Mouse (Mus musculus) liver, adult 10 weeks (tissue): Measurements from ENCODE around the gene Eid1. TPM values are rescaled to one million over a fixed set of nuclear protein-coding genes. Genes with fewer than 3 reads are reported as not detected.

Source experiments
- polyA plus RNA-seq: library from polyadenylated mRNA; stranded (reverse); fragments of 350-450 nt; fragmentation: Illumina TruSeq; extraction: RNeasy Lipid Tissue Mini Kit (QIAGEN cat#74804); gene quantifications from one replicate; pipeline ENCODE4 v1.2.3, GENCODE M21; 2014; ENCODE audit warnings: low read depth, low replicate concordance

Eid1 gene
- polyA plus RNA-seq: 31.0 TPM

DNA sequence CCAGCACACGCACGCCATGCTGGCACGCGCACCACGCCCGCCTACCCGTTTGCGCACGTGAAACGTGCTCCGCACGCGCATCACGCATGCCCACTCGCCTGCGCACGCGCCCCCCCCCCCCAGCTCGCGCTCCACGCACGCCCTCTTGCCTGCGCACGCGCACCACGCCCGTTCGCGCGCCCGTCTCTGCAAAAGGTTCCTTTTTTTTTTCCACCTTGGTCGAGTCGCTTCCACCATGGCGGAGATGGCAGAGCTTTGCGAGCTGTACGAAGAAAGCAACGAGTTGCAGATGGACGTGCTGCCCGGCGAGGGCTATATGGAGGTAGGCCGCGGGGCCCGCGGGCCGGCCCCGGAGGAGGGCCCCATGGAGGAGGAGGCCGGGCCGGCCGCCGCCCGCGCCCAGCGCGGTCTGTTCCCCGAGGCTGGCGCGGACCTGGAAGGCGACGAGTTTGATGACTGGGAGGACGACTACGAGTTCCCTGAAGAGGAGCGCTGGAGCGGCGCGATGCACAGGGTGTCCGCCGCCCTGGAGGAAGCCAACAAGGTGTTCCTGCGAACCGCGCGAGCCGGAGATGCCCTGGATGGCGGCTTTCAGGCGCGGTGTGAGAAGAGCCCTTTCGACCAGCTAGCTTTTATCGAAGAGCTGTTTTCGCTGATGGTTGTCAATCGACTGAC, at the start of gene Eid1:
TSS of gene Eid1 (plus strand) at position 139 of the 675 bp plus-strand sequence.

DNA sequence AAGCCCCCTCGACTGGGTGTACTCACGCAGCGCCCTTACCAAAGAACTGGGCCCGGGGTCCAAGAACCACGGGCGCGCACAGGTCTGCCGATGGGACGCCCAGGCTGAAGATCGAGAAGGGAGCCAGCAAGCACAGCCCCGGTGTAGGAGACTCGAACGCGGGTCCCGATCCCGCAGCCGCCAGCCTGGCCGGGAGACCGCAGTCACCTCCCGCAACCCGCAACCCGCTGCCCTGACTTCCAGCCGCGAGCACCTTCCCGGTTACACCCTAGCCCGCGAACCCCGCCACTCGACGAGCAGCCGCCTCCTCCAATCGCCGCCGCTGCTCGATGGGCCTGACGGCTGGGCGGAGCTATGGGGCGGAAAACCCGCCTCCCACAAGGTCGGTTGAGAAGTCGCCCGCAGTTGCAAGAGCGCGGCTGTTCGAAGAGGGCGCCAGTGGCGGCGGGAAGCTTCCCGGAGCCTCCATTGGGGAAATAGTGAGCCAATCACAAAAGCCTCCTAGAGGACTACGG, 48.0 kb upstream of the Eid1 start, which contains the start of gene Cep152:
TSS of gene Cep152 (minus strand) at position 277 of the 515 bp plus-strand sequence.

DNA sequence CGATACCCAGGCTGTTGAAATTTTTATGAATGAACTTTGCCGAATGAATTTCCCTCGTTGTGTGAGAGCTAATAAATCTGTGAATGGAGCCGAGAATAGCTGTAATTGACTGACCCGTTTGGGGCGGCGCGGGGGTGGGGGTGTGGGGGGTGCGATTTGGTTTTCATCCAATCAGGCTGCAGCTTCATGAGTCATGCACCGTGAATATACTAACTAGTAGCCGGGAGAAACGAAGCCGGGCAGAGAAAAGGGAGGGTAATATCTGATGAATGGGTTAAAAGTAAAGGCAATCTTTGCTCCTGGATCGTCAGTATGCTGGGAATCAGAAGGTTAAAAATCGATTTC, 51.2 kb downstream of the Eid1 start, which contains the start of gene Shc4:
TSS of gene Shc4 (minus strand) at position 63 of the 345 bp plus-strand sequence.

Other genes starting within 250 kb of the Eid1 start
- not detected for gene Gm9913, start 168.0 kb upstream of the Eid1 start, polyA plus RNA-seq
- 0.85 TPM for gene Fbn1, start 165.1 kb upstream of the Eid1 start, polyA plus RNA-seq
- gene Cep152, start 48.0 kb upstream of the Eid1 start, polyA plus RNA-seq: 0.95 TPM
- 0.11 TPM for gene Shc4, start 51.1 kb downstream of the Eid1 start, polyA plus RNA-seq
- gene Secisbp2l, start 109.8 kb downstream of the Eid1 start, polyA plus RNA-seq: 37.0 TPM
- 35.3 TPM for gene Galk2, start 186.0 kb downstream of the Eid1 start, polyA plus RNA-seq
- gene Cops2, start 186.0 kb downstream of the Eid1 start, polyA plus RNA-seq: 183 TPM